Mouse (Mus musculus) intestine, postnatal 0 days (tissue): ENCODE results near the gene Mcm3ap. TPM values are rescaled to one million over a fixed set of nuclear protein-coding genes. Genes with fewer than 3 reads are reported as not detected.

Source experiments
- ATAC-seq: fragments of 200-750 bp; cut with Nextera tagmentation; 2 replicates; pipeline ENCODE4 v1.8.0; 2017; ENCODE audit warnings: mild to moderate bottlenecking, moderate TSS enrichment, moderate library complexity
- H3K27ac ChIP-seq: fragments of 300-500 bp; sonication (generic); 2 replicates; pipeline ENCODE4 v1.5.1; 2014; ENCODE audit warnings: mild to moderate bottlenecking, low read depth, low read length, moderate library complexity
- H3K27me3 ChIP-seq: fragments of 300-500 bp; sonication (generic); replicated peaks from 2 replicates; pipeline ENCODE4 v1.6.1; 2014; ENCODE audit warnings: low read length, mixed read lengths; ENCODE audit not compliant: control insufficient read depth, insufficient read depth
- H3K36me3 ChIP-seq: fragments of 300-500 bp; sonication (generic); 2 replicates; pipeline ENCODE4 v1.6.1; 2014; ENCODE audit warnings: mild to moderate bottlenecking, moderate library complexity; ENCODE audit not compliant: control insufficient read depth, insufficient read depth
- H3K4me1 ChIP-seq: fragments of 300-500 bp; sonication (generic); replicated peaks from 2 replicates; pipeline ENCODE4 v1.6.1; 2014; ENCODE audit warnings: antibody characterized with exemption, low read length, mixed read lengths; ENCODE audit not compliant: control insufficient read depth, insufficient read depth
- H3K4me2 ChIP-seq: fragments of 300-500 bp; sonication (generic); replicated peaks from 2 replicates; pipeline ENCODE4 v1.6.1; 2014; ENCODE audit warnings: low read depth, mild to moderate bottlenecking, moderate library complexity
- H3K4me3 ChIP-seq: fragments of 300-500 bp; sonication (generic); 2 replicates; pipeline ENCODE4 v1.5.1; 2014; ENCODE audit warnings: low read depth, low read length
- H3K9ac ChIP-seq: fragments of 300-500 bp; sonication (generic); 2 replicates; pipeline ENCODE4 v1.6.1; 2014; ENCODE audit warnings: mild to moderate bottlenecking, low read depth, low read length
- H3K9me3 ChIP-seq: fragments of 300-500 bp; sonication (generic); 2 replicates; pipeline ENCODE4 v1.6.1; 2016; ENCODE audit warnings: mixed run types; ENCODE audit not compliant: control insufficient read depth
- CTCF ChIP-seq: sonication (generic); IDR thresholded peaks from 2 replicates; pipeline ENCODE4 v1.5.1; 2016; ENCODE audit warnings: low read depth, mild to moderate bottlenecking, control low read depth, antibody characterized with exemption, moderate library complexity
- WGBS: fragments of 180-500 bp; shearing (Covaris S2); extraction: QIAGEN DNeasy Blood & Tissue Kit; methylation state at CpG from one replicate; pipeline ENCODE4 v1.1.7; 2014; 5-methylcytosine and 5-hydroxymethylcytosine counted together
- polyA plus RNA-seq: library from polyadenylated mRNA; unstranded; fragments of >200 nt; fragmentation: Nextera tagmentation; extraction: Ambion mirVana; gene quantifications from 2 replicates; pipeline ENCODE4 v1.2.1, GENCODE M21; 2015

Gene Mcm3ap
- polyA plus RNA-seq, 1 experiment from 2014 or later = 22.5 TPM

DNA sequence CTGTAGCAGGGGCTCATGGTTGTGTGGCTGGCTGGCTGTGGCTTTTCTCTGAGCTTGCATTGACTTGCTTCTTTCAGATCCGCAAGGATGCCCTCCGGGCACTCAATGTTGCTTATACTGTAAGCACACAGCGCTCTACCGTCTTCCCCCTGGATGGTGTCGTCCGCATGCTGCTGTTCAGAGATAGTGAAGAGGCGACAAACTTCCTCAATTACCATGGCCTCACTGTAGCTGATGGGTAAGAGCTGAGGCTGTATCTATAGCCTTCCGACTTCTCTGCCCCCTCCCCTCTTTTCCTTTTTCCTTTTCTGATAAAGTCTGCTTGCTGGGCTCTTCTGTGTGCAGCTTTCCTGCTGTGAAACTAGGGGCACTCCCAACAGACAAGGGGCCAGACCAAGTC is 19.5 kb downstream of the Mcm3ap start:
- ATAC-seq = no peak
- no peaks in the 10 kb centered on the region for H3K4me1 ChIP-seq
- H3K27me3 ChIP-seq = no peaks in the 10 kb centered on the region
- no peak overlapping the region for H3K4me3 ChIP-seq
- no peaks in the 10 kb centered on the region for H3K9me3 ChIP-seq
- H3K27ac ChIP-seq = no peak overlapping the region
- WGBS = 96% methylated on average over 8 of the region's 8 CpGs
- no peak overlapping the region for H3K4me2 ChIP-seq
- TF ChIP-seq CTCF = no peak
- H3K36me3 ChIP-seq = peaks cover 89% of the 10 kb centered on the region
- no peak overlapping the region for H3K9ac ChIP-seq

DNA sequence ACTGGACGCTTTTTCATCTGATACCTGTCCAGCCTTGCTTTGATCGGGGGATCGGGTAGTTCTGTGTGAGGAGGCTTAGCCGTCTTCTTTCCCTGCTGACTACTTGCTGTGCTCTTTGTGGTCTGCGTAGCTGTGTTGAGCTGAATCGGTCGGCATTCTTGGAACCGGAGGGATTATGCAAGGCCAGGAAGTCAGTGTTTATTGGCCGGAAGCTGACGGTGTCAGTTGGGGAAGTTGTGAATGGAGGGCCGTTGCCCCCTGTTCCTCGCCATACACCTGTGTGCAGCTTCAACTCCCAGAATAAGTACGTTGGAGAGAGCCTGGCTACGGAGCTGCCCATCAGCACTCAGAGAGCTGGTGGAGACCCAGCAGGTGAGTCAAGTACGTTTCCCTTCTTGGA is 20.5 kb downstream of the Mcm3ap start:
- ATAC-seq = no peak
- WGBS = 88% methylated on average over 15 of the region's 15 CpGs
- Histone ChIP-seq H3K4me1 (no peaks in the 10 kb centered on the region), H3K9ac (no peak overlapping the region), H3K4me2 (no peak overlapping the region), H3K27ac (no peak overlapping the region), H3K27me3 (no peaks in the 10 kb centered on the region), H3K4me3 (no peak overlapping the region), H3K9me3 (no peaks in the 10 kb centered on the region), H3K36me3 (peaks cover 89% of the 10 kb centered on the region)
- no peak for TF ChIP-seq CTCF

GRCm38 (mm10) chr10:76493527-76493926 is 24.8 kb downstream of the Mcm3ap start:
- no peak overlapping the region for H3K4me2 ChIP-seq
- TF ChIP-seq CTCF = no peak
- H3K27me3 ChIP-seq = no peaks in the 10 kb centered on the region
- H3K36me3 ChIP-seq = peaks cover 86% of the 10 kb centered on the region
- no peaks in the 10 kb centered on the region for H3K9me3 ChIP-seq
- ATAC-seq = no peak
- 79% methylated on average over 1 of the region's 1 CpGs for WGBS
- no peak overlapping the region for H3K27ac ChIP-seq
- H3K4me3 ChIP-seq = no peak overlapping the region
- no peak overlapping the region for H3K9ac ChIP-seq
- no peaks in the 10 kb centered on the region for H3K4me1 ChIP-seq

GRCm38 (mm10) chr10:76495501-76495900 is 26.8 kb downstream of the Mcm3ap start:
- Histone ChIP-seq H3K4me1 (no peaks in the 10 kb centered on the region), H3K4me3 (no peak overlapping the region), H3K9ac (no peak overlapping the region), H3K9me3 (no peaks in the 10 kb centered on the region), H3K27ac (no peak overlapping the region), H3K36me3 (peaks cover 86% of the 10 kb centered on the region), H3K27me3 (no peaks in the 10 kb centered on the region), H3K4me2 (no peak overlapping the region)
- no peak for TF ChIP-seq CTCF
- 91% methylated on average over 6 of the region's 6 CpGs for WGBS
- no peak for ATAC-seq

GRCm38 (mm10) chr10:76496366-76496765 is 27.6 kb downstream of the Mcm3ap start:
- no peak overlapping the region for H3K27ac ChIP-seq
- peaks cover 85% of the 10 kb centered on the region for H3K36me3 ChIP-seq
- WGBS = 94% methylated on average over 7 of the region's 7 CpGs
- TF ChIP-seq CTCF = no peak
- H3K4me1 ChIP-seq = no peaks in the 10 kb centered on the region
- no peaks in the 10 kb centered on the region for H3K27me3 ChIP-seq
- no peak overlapping the region for H3K4me2 ChIP-seq
- no peak overlapping the region for H3K4me3 ChIP-seq
- no peak overlapping the region for H3K9ac ChIP-seq
- ATAC-seq = no peak
- no peaks in the 10 kb centered on the region for H3K9me3 ChIP-seq

GRCm38 (mm10) chr10:76497522-76497921 is 28.8 kb downstream of the Mcm3ap start:
- Histone ChIP-seq H3K4me2 (no peak overlapping the region), H3K9ac (no peak overlapping the region), H3K4me1 (no peaks in the 10 kb centered on the region), H3K27me3 (no peaks in the 10 kb centered on the region), H3K36me3 (peaks cover 87% of the 10 kb centered on the region), H3K27ac (no peak overlapping the region), H3K4me3 (no peak overlapping the region), H3K9me3 (no peaks in the 10 kb centered on the region)
- WGBS = 83% methylated on average over 4 of the region's 4 CpGs
- ATAC-seq = no peak
- no peak for TF ChIP-seq CTCF

DNA sequence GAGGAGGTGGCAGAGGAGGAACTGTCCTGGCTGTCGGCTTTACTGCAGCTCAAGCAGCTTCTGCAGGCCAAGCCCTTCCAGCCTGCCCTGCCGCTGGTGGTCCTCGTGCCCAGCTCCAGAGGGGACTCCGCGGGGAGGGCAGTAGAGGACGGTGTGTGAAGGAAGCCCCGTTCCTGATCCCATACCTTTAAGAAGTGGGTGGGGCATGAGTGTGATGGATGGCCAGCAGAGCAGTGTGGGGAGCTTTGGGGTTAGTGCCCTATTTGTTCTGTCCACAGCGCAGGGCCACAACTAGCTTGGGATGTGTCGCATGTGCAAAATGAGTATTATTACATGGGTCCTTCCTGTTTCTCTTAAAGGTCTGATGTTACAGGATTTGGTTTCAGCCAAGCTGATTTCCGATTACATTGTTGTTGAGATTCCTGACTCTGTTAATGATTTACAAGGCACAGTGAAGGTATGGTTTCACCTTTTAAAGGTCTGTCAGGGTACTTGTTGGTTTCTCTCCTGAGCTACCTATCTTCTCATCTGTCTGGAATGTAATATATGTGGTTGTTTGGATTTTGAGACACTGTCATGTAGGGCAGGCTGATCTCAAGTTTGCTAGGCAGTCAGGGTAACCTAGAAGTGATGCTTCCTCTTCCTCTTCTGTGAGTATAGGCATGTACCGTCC is 35.7 kb downstream of the Mcm3ap start:
- no peak for TF ChIP-seq CTCF
- Histone ChIP-seq H3K9me3 (no peaks in the 10 kb centered on the region), H3K27ac (no peak overlapping the region), H3K27me3 (no peaks in the 10 kb centered on the region), H3K4me3 (no peak overlapping the region), H3K9ac (no peak overlapping the region), H3K4me1 (no peaks in the 10 kb centered on the region), H3K36me3 (peaks cover 77% of the 10 kb centered on the region), H3K4me2 (no peak overlapping the region; the same call in 1 of the 2 replicates)
- 44% methylated on average over 11 of the region's 11 CpGs for WGBS
- ATAC-seq = peak; percentile 33; the same call in 1 of the 2 replicates
